Mouse (Mus musculus) lung, embryonic 14.5 days (tissue): Measurements from ENCODE around the gene Msi2. TPM values are rescaled to one million over a fixed set of nuclear protein-coding genes. Genes with fewer than 3 reads are reported as not detected.
A peak's percentile ranks its signal among the peaks of the same experiment; 100 is the strongest.

Experiments used
- ATAC-seq: fragments of 200-750 bp; cut with Nextera tagmentation; 2 replicates; pipeline ENCODE4 v1.8.0; 2017; ENCODE audit warnings: mild to moderate bottlenecking, moderate TSS enrichment, moderate library complexity; ENCODE audit not compliant: insufficient read depth
- DNase-seq: peaks from one replicate; pipeline ENCODE4 v3.0.0-alpha.2; 2015
- H3K27ac ChIP-seq: fragments of 300-500 bp; sonication (generic); 2 replicates; pipeline ENCODE4 v1.5.1; 2014; ENCODE audit warnings: low read depth, mild to moderate bottlenecking, moderate library complexity
- H3K27me3 ChIP-seq: fragments of 300-500 bp; sonication (generic); 2 replicates; pipeline ENCODE4 v1.6.1; 2014; ENCODE audit warnings: low read length, control low read depth; ENCODE audit not compliant: insufficient read depth
- H3K36me3 ChIP-seq: fragments of 300-500 bp; sonication (generic); 2 replicates; pipeline ENCODE4 v1.6.1; 2014; ENCODE audit warnings: control low read depth; ENCODE audit not compliant: insufficient read depth
- H3K4me1 ChIP-seq: fragments of 300-500 bp; sonication (generic); 2 replicates; pipeline ENCODE4 v1.6.1; 2014; ENCODE audit warnings: antibody characterized with exemption, control low read depth; ENCODE audit not compliant: insufficient read depth
- H3K4me2 ChIP-seq: fragments of 300-500 bp; sonication (generic); 2 replicates; pipeline ENCODE4 v1.6.1; 2014; ENCODE audit warnings: mild to moderate bottlenecking
- H3K4me3 ChIP-seq: fragments of 300-500 bp; sonication (generic); 2 replicates; pipeline ENCODE4 v1.5.1; 2014; ENCODE audit warnings: low read depth, low read length
- H3K9ac ChIP-seq: fragments of 300-500 bp; sonication (generic); 2 replicates; pipeline ENCODE4 v1.6.1; 2014
- H3K9me3 ChIP-seq: fragments of 300-500 bp; sonication (generic); 2 replicates; pipeline ENCODE4 v1.6.1; 2016; ENCODE audit warnings: low read depth, low read length, control low read depth
- CTCF ChIP-seq: IDR thresholded peaks from 2 replicates; pipeline ENCODE4 v1.5.1; 2016; ENCODE audit warnings: antibody characterized with exemption, low read depth
- WGBS: fragments of 180-500 bp; shearing (Covaris S2); extraction: QIAGEN DNeasy Blood & Tissue Kit; methylation state at CpG from one replicate; pipeline ENCODE4 v1.1.7; 2014; 5-methylcytosine and 5-hydroxymethylcytosine counted together
- polyA plus RNA-seq: library from polyadenylated mRNA; unstranded; fragments of >200 nt; fragmentation: Nextera tagmentation; extraction: Ambion mirVana; gene quantifications from 2 replicates; pipeline ENCODE4 v1.2.1, GENCODE M21; 2014

Msi2 gene
- polyA plus RNA-seq, 1 experiment from 2014 or later: 12.7 TPM

GRCm38 (mm10) chr11:88713479-88713878, 4.8 kb downstream of the Msi2 start:
- ATAC-seq: no peak
- Histone ChIP-seq H3K27ac (no peak overlapping the region), H3K4me2 (no peak overlapping the region), H3K36me3 (peaks cover 45% of the 10 kb centered on the region), H3K4me1 (peaks cover 6% of the 10 kb centered on the region), H3K9me3 (no peaks in the 10 kb centered on the region), H3K9ac (no peak overlapping the region), H3K27me3 (no peaks in the 10 kb centered on the region), H3K4me3 (no peak overlapping the region)
- TF ChIP-seq CTCF: no peak
- no peak for DNase-seq
- 46% methylated on average over 9 of the region's 9 CpGs for WGBS

- Histone ChIP-seq H3K36me3 (peaks cover 71% of the 10 kb centered on the region), H3K9ac (no peak overlapping the region), H3K27ac (no peak overlapping the region), H3K9me3 (no peaks in the 10 kb centered on the region), H3K4me2 (no peak overlapping the region), H3K4me3 (no peak overlapping the region), H3K27me3 (no peaks in the 10 kb centered on the region), H3K4me1 (peaks cover 2% of the 10 kb centered on the region)
- ATAC-seq: no peak
- no peak for TF ChIP-seq CTCF
- no peak for DNase-seq
- 84% methylated on average over 15 of the region's 15 CpGs for WGBS
Measured at GRCm38 (mm10) chr11:88709876-88710614, 8.3 kb downstream of the Msi2 start.

- no peak overlapping the region for H3K4me3 ChIP-seq
- no peak for TF ChIP-seq CTCF
- peaks cover 68% of the 10 kb centered on the region for H3K36me3 ChIP-seq
- no peaks in the 10 kb centered on the region for H3K9me3 ChIP-seq
- ATAC-seq (no peak), DNase-seq (no peak)
- H3K4me2 ChIP-seq: no peak overlapping the region
- H3K27me3 ChIP-seq: no peaks in the 10 kb centered on the region
- no peak overlapping the region for H3K27ac ChIP-seq
- WGBS: 65% methylated on average over 11 of the region's 11 CpGs
- H3K4me1 ChIP-seq: peaks cover 12% of the 10 kb centered on the region; the same call in 1 of the 2 replicates
- no peak overlapping the region for H3K9ac ChIP-seq
Measured at GRCm38 (mm10) chr11:88707228-88707775, 11.0 kb downstream of the Msi2 start.

GRCm38 (mm10) chr11:88704688-88705087, 13.6 kb downstream of the Msi2 start:
- ATAC-seq (no peak), DNase-seq (no peak)
- WGBS: 75% methylated on average over 10 of the region's 10 CpGs
- Histone ChIP-seq H3K9me3 (no peaks in the 10 kb centered on the region), H3K4me1 (peaks cover 12% of the 10 kb centered on the region; the same call in 1 of the 2 replicates), H3K9ac (no peak overlapping the region), H3K27ac (no peak overlapping the region), H3K4me3 (no peak overlapping the region), H3K36me3 (peaks cover 66% of the 10 kb centered on the region), H3K4me2 (no peak overlapping the region), H3K27me3 (no peaks in the 10 kb centered on the region)
- TF ChIP-seq CTCF: no peak

DNA sequence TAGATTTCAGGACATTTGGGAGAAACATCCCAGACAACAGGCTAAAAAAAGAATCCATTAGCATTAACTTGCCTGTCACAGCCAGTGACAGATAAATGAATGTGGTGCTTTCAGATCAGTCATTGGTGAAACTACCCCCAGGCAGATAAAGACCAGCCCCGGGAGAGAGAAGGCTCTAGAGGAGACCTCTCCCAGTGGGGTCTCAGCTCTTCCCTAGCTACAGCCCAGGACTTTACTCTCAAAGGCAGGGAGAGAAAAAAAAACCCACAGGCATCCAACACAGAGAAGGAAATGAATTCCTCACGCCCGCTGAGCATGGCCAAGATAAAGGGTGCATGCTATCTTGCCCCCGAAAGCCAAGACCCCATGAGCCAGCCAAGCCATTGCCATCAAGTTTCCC, 15.1 kb downstream of the Msi2 start:
- WGBS: 37% methylated on average over 4 of the region's 4 CpGs
- Histone ChIP-seq H3K4me3 (no peak overlapping the region), H3K27ac (no peak overlapping the region), H3K27me3 (no peaks in the 10 kb centered on the region), H3K36me3 (peaks cover 57% of the 10 kb centered on the region), H3K9me3 (no peaks in the 10 kb centered on the region), H3K4me2 (no peak overlapping the region), H3K4me1 (peaks cover 12% of the 10 kb centered on the region; the same call in 1 of the 2 replicates), H3K9ac (no peak overlapping the region)
- TF ChIP-seq CTCF: no peak
- ATAC-seq: no peak
- DNase-seq: no peak

- 33% methylated on average over 6 of the region's 6 CpGs for WGBS
- DNase-seq (peak; percentile 85), ATAC-seq (peak; percentile 81)
- Histone ChIP-seq H3K9ac (no peak overlapping the region), H3K4me2 (no peak overlapping the region), H3K36me3 (peaks cover 51% of the 10 kb centered on the region), H3K27me3 (no peaks in the 10 kb centered on the region), H3K4me1 (peaks cover 12% of the 10 kb centered on the region), H3K9me3 (no peaks in the 10 kb centered on the region), H3K27ac (no peak overlapping the region; the same call in 1 of the 2 replicates), H3K4me3 (no peak overlapping the region)
- TF ChIP-seq CTCF: no peak
Measured at GRCm38 (mm10) chr11:88701976-88702659, 16.2 kb downstream of the Msi2 start.

- Histone ChIP-seq H3K27me3 (no peaks in the 10 kb centered on the region), H3K9ac (no peak overlapping the region), H3K36me3 (peaks cover 48% of the 10 kb centered on the region), H3K4me2 (no peak overlapping the region), H3K4me1 (peaks cover 12% of the 10 kb centered on the region), H3K4me3 (no peak overlapping the region), H3K9me3 (no peaks in the 10 kb centered on the region), H3K27ac (no peak overlapping the region)
- ATAC-seq (no peak), DNase-seq (no peak)
- WGBS: 89% methylated on average over 6 of the region's 6 CpGs
- TF ChIP-seq CTCF: no peak
Measured at GRCm38 (mm10) chr11:88701020-88701419, 17.3 kb downstream of the Msi2 start.
